Mouse (Mus musculus) bone marrow macrophage, adult 2 months (primary cell): ENCODE measurements around the gene Fam184b.

Experiments
- CTCF ChIP-seq: IDR thresholded peaks from 2 replicates; pipeline ENCODE4 v1.5.1; 2012; ENCODE audit warnings: low read depth, mild to moderate bottlenecking, low read length, moderate library complexity
- POLR2A ChIP-seq: IDR thresholded peaks from 2 replicates; pipeline ENCODE4 v1.6.1; 2012; ENCODE audit warnings: mild to moderate bottlenecking, low read depth, low read length, borderline replicate concordance

GRCm38 (mm10) chr5:45514599-45514998, 124.8 kb downstream of the Fam184b start:
- TF ChIP-seq CTCF (no peak), POLR2A (no peak)
